Mouse (Mus musculus) right cerebral cortex, adult 2 months (tissue): ENCODE results near the gene Csf2rb2.
A peak's percentile ranks its signal among the peaks of the same experiment; 100 is the strongest.
"Not testable (repeated sequence)": the region's sequence is repeated elsewhere in the genome, so short reads cannot be mapped to it uniquely, and the experiment has no call there.

Experiments
- DNase-seq, 2 experiments: peaks; one replicate each; pipeline ENCODE4 v3.0.0; 2021 to 2022; ENCODE audit warnings: low spot score in 2 of 2

Csf2rb2 gene

GRCm38 (mm10) chr15:78305341-78305933 lies at the start of gene Csf2rb2:
Gene Csf2rb2 (minus strand): TSS chr15:78305721.
- DNase-seq: no peak

DNA sequence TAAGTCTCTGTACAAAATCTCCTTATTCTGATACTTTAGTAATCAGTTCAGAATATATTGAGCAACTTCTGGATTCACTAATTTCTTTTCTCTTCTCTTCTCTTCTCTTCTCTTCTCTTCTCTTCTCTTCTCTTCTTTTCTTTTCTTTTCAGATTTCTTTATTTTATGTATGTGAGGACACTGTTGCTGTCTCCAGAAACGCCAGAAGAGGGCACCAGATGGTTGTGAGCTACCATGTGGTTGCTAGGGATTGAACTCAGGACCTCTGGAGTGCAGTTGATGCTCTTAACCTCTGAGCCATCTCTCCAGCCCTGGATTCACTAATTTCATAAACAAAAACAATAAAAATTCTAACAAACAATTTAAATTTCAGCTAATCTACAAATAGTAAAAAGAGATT lies 49.4 kb upstream of the Csf2rb2 start:
- peak; percentile 75 to 83 for DNase-seq

- no peak for DNase-seq
Observed at GRCm38 (mm10) chr15:78351586-78352165, 46.2 kb upstream of the Csf2rb2 start.

DNA sequence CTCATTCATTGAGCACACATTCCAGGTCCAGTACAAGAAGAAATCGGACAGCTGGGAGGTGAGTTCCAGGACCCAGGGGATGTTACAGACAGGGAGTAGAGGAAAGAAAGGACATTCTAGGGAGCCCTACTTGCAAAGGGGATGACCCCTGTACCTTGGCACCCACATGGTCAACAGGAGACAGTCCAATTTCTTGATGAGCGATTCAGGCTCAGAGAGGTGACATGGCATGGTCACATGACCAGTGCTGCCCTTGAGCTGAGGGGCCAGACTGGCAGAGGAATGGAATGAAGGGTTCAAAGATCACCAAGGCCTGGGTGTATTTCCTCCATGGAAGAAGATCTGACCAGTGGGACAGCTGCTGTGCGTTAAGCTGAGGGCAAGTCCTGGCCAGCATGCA lies 39.0 kb upstream of the Csf2rb2 start:
- DNase-seq: no peak

GRCm38 (mm10) chr15:78343683-78344082 lies 38.2 kb upstream of the Csf2rb2 start:
- no peak for DNase-seq

DNA sequence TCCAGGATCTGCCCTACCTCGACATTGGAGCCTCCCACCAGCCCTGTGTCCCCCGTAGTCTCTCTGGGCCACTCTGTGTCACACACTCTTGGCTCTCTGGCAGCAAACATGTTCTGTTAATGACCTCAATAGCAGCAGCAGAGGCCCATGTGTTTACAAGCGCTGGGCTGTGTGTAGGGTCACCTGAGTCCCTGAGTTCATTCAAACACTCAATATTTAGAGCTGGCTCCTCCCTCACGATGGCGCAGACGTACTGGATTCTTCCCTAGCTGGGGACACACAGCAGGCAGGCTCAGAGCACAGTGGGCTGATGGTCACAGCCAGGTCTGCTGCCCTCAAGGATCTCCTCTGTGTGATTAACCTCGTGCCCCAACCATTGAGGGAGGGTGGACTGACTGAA lies 35.4 kb upstream of the Csf2rb2 start:
- not testable (repeated sequence) for DNase-seq

DNA sequence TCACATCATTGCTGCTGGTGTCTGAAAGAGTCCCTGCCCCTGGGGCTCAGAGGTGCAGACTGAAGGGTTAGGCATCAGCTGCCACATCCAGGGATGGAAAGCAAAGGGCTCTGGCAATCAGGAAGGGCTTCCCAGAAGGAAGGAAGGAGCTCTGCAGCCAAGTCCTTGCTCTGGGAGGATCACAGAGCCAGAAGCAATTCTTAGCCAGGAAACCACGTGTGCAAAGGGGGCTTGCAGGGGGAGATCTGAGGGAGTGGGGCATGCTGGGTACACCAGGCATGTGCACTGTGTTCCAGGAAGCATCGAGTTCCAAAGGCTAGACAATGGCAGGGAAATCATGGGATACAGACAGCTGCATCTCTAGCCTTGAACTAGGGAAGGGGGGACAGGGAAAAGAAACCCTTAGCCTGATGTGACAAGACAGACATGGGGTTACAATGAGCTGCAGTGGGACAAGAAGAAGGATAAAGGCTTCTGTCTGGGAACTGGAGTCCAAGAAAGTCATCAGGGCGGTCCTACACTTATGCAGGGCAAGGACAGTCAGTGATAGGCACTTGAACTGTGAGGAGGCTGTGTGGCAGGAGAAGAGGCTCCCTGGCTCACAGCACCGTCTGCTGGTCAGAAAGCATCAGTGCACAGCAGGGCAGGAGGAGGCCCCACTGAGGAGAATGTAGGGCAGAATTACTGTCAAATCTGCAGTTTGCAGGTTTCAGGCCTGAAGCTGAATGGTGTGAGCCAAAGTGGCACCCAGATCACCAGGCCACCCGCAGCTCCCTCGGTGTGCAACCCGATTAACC lies 34.3 kb upstream of the Csf2rb2 start:
- DNase-seq: peak; percentile 56 to 69

GRCm38 (mm10) chr15:78334380-78334779 lies 28.9 kb upstream of the Csf2rb2 start:
- no peak for DNase-seq

DNA sequence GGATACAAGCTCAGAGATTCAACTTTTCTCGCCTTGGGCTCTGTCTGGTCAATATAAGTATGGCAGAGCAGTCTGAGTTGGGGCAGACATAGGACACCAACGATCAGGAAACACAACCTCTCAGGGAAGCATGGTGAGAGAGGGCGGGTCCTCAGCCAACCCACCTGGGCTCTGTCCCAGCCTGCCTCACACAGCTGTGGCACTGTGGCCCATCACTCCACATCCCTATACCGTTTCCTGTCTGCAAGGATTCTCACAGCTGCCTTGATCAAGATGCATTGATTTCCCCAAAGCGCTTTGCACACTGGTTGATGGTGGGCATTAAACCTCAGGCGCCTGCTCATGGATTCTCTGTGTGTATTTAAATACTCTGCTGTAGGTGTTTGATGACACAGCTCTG lies 27.5 kb upstream of the Csf2rb2 start:
- DNase-seq: no peak

- no peak for DNase-seq
Observed at GRCm38 (mm10) chr15:78331523-78332340, 26.2 kb upstream of the Csf2rb2 start.

GRCm38 (mm10) chr15:78330706-78331105 lies 25.2 kb upstream of the Csf2rb2 start:
- DNase-seq: no peak

GRCm38 (mm10) chr15:78329972-78330371 lies 24.5 kb upstream of the Csf2rb2 start:
- not testable (repeated sequence) for DNase-seq

GRCm38 (mm10) chr15:78328520-78329097 lies 23.1 kb upstream of the Csf2rb2 start:
- no peak for DNase-seq

DNA sequence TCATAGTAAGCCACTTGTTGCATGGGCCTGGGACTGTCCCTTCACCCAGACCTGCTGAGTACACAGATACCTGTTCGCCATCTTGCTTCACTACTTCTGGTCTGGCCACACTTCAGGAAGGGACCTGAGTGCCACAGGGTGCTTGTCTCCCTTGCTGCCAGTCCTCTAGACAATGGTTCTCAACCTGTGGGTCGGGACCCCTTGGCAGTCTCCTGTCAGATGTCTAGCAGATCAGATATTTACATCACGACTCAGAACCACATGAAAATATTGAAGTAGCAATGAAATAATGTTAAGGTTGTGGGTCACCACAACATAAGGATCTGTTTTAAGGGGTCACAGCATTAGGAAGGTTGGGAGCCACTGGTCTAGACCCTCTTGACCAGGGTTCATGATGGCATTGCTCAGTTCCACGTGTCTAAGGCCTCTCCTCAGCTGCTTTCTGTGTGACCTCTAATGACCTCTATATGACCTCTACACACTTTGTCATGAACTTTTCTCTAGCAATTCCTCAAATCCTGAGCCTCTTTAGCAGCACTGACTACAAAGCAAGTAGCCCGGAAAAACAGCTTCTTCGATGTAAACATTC lies 22.3 kb upstream of the Csf2rb2 start:
- DNase-seq: not testable (repeated sequence)

GRCm38 (mm10) chr15:78326747-78327146 lies 21.2 kb upstream of the Csf2rb2 start:
- no peak for DNase-seq

DNA sequence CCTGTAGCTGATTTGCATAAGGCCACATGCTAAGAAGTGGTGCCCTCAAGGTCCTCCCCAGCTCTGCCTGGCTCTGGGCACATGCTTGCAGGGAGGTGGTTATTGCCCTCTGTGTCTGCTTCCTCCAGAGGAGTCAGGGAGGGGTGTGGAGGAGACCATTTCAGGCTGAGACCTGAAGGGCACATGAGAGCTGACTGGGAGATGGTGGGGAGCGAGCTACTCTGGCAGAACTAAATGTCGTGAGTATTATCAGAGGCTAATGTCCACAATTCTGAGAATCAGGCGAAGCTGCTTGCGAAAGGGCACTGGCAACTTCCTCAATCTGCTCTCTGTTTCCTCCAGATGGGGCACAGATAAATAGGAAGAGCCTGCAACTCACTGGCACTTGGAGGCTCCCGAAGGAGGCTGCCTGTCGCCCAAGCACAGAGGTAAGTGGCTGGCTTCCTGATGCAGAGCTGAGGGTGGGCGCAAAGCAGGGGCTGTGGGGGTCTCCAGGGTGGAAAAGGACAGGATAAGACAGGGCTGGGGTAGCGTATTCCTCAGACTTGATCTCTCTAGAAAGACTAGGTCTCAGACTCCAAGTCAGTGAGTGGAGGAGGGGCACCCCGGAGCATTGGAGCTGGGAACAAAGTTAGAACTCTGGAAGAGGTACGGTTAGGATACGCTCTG lies 20.3 kb upstream of the Csf2rb2 start, which contains the start of gene Csf2rb:
Gene Csf2rb, plus strand, starts transcription at position 82 of the 669 bp plus-strand sequence.
- DNase-seq: no peak

DNA sequence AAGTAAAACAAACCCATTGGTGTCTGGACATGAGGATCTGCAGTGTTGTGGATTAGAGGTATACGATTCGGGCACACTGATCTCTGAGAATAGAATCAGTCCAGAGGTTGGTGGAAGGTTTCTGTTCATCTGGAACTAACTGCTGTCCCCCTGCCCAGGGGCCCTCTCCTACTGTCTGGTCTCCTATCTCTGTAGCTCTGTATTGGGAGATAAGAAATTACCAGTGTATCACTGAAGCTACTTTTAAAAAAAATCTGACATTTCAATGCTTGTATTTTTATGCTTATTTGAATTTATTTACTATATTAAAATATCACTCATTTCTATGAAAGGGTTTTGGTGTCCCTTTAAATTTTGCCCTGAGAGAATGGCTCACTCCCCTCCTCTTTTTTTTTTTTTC lies 18.8 kb upstream of the Csf2rb2 start:
- DNase-seq: no peak

DNA sequence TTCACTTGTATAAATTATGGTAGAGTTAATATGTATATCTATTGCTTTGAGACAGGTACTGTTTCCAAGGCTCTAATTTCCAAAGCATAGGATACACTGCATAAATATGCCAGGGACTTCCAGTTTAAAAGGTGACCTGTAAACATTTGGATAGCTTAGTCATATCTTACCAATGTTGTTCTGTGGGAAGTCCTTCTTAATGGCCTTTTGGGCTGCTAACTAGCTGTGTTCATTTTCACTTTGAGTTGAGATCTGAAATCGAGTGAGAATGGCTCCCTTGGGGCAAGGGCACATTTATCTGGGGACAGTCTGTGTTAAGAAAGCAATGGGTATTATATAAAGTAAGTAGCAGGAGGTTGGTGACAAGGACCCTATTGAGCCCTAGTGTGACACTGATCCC lies 17.8 kb upstream of the Csf2rb2 start:
- DNase-seq: no peak

GRCm38 (mm10) chr15:78320825-78321496 lies 15.4 kb upstream of the Csf2rb2 start:
- DNase-seq: peak; percentile 67 to 77
